In the genomic region with DNA sequence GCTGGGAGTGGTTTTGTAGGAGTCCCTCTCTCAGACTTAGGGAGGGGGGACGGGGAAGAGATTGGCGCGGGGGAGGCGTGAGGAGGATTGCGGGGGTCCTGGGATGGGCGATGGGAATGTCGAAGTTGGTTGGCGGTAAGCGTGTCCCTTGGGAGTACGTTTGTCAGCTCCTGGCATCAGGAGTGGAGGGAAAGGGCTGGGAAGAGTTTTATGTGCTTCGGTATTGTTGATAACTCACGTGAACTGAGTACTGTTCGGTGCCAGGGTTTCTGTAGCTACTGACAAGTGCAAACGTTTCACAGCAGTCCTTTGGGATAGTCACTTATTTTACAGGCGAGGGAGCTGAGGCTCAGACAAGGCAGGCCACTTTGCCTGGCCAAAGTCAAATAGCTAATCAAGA, we compare ENCODE assay signal across 8 mouse cellular contexts. TPM values are rescaled to one million over a fixed set of nuclear protein-coding genes. Genes with fewer than 3 reads are reported as not detected.
DNase-seq lines count a peak whose midpoint lies in the region; ATAC-seq and TF ChIP-seq lines count a peak whose summit lies in the region.

No protein-coding gene starts in this region.

- no peaks in the 10 kb centered on the region for H3K27me3 ChIP-seq in kidney, postnatal 0 days (ENCODE audit: insufficient read depth, low read length)
- no peaks in the 10 kb centered on the region for H3K27me3 ChIP-seq in hindbrain, postnatal 0 days (ENCODE audit: insufficient read depth, low read length)

- H3K9ac ChIP-seq in kidney, postnatal 0 days (ENCODE audit: low read depth, low read length), result peak overlapping the region; percentile 79
- peak overlapping the region; percentile 75 for H3K9ac ChIP-seq in hindbrain, postnatal 0 days (replicated peaks; ENCODE audit: low read length)

- TF ChIP-seq CTCF in kidney, postnatal 0 days (IDR thresholded peaks at IDR 0.05; ENCODE audit: low read depth), result no peak
- TF ChIP-seq CTCF in hindbrain, postnatal 0 days (IDR thresholded peaks at IDR 0.05; ENCODE audit: low read depth), result no peak

- H3K9me3 ChIP-seq in kidney, postnatal 0 days (replicated peaks; ENCODE audit: low read length), result no peaks in the 10 kb centered on the region
- no peaks in the 10 kb centered on the region for H3K9me3 ChIP-seq in hindbrain, postnatal 0 days (ENCODE audit: low read length)

- H3K4me1 ChIP-seq in kidney, postnatal 0 days (replicated peaks; ENCODE audit: insufficient read depth, low read length), result peaks cover 25% of the 10 kb centered on the region
- H3K4me1 ChIP-seq in hindbrain, postnatal 0 days (ENCODE audit: insufficient read depth, low read length), result peaks cover 17% of the 10 kb centered on the region

- H3K27ac ChIP-seq in kidney, postnatal 0 days, result no peak overlapping the region; the same call in 1 of the 2 replicates
- H3K27ac ChIP-seq in hindbrain, postnatal 0 days, result peak overlapping the region; percentile 71

- peak overlapping the region; percentile 76 for H3K4me2 ChIP-seq in kidney, postnatal 0 days (ENCODE audit: low read length)
- peak overlapping the region; percentile 72 for H3K4me2 ChIP-seq in hindbrain, postnatal 0 days (ENCODE audit: low read depth, low read length)

- H3K36me3 ChIP-seq in kidney, postnatal 0 days (ENCODE audit: insufficient read depth, low read length), result peaks cover 3% of the 10 kb centered on the region; the same call in 1 of the 2 replicates
- peaks cover 9% of the 10 kb centered on the region; the same call in 1 of the 2 replicates for H3K36me3 ChIP-seq in hindbrain, postnatal 0 days (ENCODE audit: insufficient read depth, low read length)

- WGBS in kidney, postnatal 0 days, result under 1% methylated on average over 15 of the region's 15 CpGs
- WGBS in hindbrain, postnatal 0 days, result 1% methylated on average over 15 of the region's 15 CpGs

- peak overlapping the region; percentile 84 for H3K4me3 ChIP-seq in kidney, postnatal 0 days (replicated peaks; ENCODE audit: low read depth, low read length)
- peak overlapping the region; percentile 72 for H3K4me3 ChIP-seq in hindbrain, postnatal 0 days (ENCODE audit: low read length)

- ATAC-seq in kidney, postnatal 0 days (replicated peaks; ENCODE audit: low FRiP score, low read depth), result no peak
- no peak for ATAC-seq in hindbrain, postnatal 0 days

- peak; percentile 40 for DNase-seq in kidney, postnatal 0 days (ENCODE audit: low spot score)
- DNase-seq in kidney, adult 9 months, result no peak
- DNase-seq in c-Kit-negative CD71-positive TER-119-positive erythroid progenitor cells, embryonic 14.5 days (ENCODE audit: low read depth, low spot score), result peak; percentile 12
- peak; percentile 36 for DNase-seq in hindbrain, postnatal 0 days (ENCODE audit: low spot score)
- DNase-seq in naive thymus-derived CD4-positive, alpha-beta T cell, adult 2 months (ENCODE audit: low read depth), result peak; percentile 37
- DNase-seq in layer of hippocampus, adult 8-10 months (ENCODE audit: low spot score in 2 of 2), result no peak
- DNase-seq in cerebellum, adult 18-20 months, result no peak
- no peak for DNase-seq in gastrocnemius, adult 18-20 months (ENCODE audit: low spot score)

RNA-seq across cellular contexts. Expression of a gene that starts 0.4 kb away (rescaled TPM):
- polyA plus RNA-seq in kidney, postnatal 0 days (2015; fragmentation: Nextera tagmentation; extraction: Ambion mirVana), result 4.4 and 4.8 TPM in 2 replicates
- total RNA-seq in hindbrain, postnatal 0 days (2014; rRNA removed), result 17.8 and 18.7 TPM in 2 replicates
- 3.7 and 4.5 TPM in 2 replicates for polyA plus RNA-seq in hindbrain, postnatal 0 days (2015; fragmentation: Nextera tagmentation; extraction: Ambion mirVana)
- 10 to 100 TPM; 24.0 to 41.3 (median 37.3) TPM for total RNA-seq in layer of hippocampus, adult 8-10 months (2022)
- total RNA-seq in gastrocnemius, adult 18-20 months (2021), result 1 to 10 TPM; 7.0 to 7.1 TPM

RNA-seq across cellular contexts. Expression of a gene that starts 0.5 kb away (rescaled TPM):
- polyA plus RNA-seq in kidney, postnatal 0 days (2015; fragmentation: Nextera tagmentation; extraction: Ambion mirVana), result 15.6 and 17.8 TPM in 2 replicates
- 70.2 and 78.2 TPM in 2 replicates for total RNA-seq in hindbrain, postnatal 0 days (2014; rRNA removed)
- 16.7 and 17.7 TPM in 2 replicates for polyA plus RNA-seq in hindbrain, postnatal 0 days (2015; fragmentation: Nextera tagmentation; extraction: Ambion mirVana)
- 100 to 1,000 TPM in 3 of 4 experiments, 10 to 100 TPM in 1; 98.4 to 122 (median 108) TPM for total RNA-seq in layer of hippocampus, adult 8-10 months (2022)
- 10 to 100 TPM; 27.9 to 32.2 TPM for total RNA-seq in gastrocnemius, adult 18-20 months (2021)

Comparison
In these comparisons a context has a peak if more than half of its experiments do, and no peak if none do; other contexts are left out.
1. DNase-seq: peak in kidney, postnatal 0 days (single experiment), c-Kit-negative CD71-positive TER-119-positive erythroid progenitor cells, embryonic 14.5 days (single experiment), hindbrain, postnatal 0 days (single experiment) and naive thymus-derived CD4-positive, alpha-beta T cell, adult 2 months (single experiment); none in kidney, adult 9 months (single experiment), layer of hippocampus, adult 8-10 months (0 of 2), cerebellum, adult 18-20 months (0 of 2) and gastrocnemius, adult 18-20 months (single experiment).